Mouse (Mus musculus): ENCODE data around the gene Cdk1.

The Cdk1 gene

DNA sequence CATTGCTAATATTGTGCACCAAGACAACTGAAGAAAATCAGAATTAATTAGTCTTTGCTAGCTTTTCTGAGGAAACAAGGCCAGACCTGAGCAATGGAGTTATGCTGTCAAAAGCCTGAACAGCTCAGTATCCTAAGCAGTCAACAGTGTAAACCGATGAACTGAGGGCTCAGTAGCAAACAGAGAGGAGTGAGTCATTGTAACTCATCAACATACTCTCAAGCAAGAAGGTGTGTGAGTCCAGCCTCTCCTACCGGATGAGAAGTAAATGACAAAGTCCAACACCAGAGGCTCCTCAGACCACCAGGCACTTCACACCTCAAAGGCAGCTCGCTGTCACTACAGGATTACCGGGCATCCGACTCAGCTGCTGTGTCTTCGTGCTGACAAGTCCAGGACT is 12.7 kb downstream of the Cdk1 start:
- Histone ChIP-seq H3K27me3 (ENCODE audit: insufficient read depth, low read length) (no peaks in the 10 kb centered on the region), H3K4me3 (replicated peaks; ENCODE audit: low read length) (no peak overlapping the region), H3K9me3 (ENCODE audit: low read length) (no peaks in the 10 kb centered on the region), H3K36me3 (ENCODE audit: insufficient read depth, low read length) (peaks cover 100% of the 10 kb centered on the region), H3K4me1 (replicated peaks; ENCODE audit: low read depth, low read length) (peaks cover 93% of the 10 kb centered on the region)
- no peak for TF ChIP-seq NANOG (IDR thresholded peaks at IDR 0.05; ENCODE audit: borderline replicate concordance, low read length)
- TF ChIP-seq POU5F1 (IDR thresholded peaks at IDR 0.05; ENCODE audit: borderline replicate concordance, low read length), result no peak
- no peak for TF ChIP-seq CTCF (conservative IDR thresholded peaks at IDR 0.05; ENCODE audit: low read length)

- peaks cover 95% of the 10 kb centered on the region for H3K36me3 ChIP-seq (ENCODE audit: insufficient read depth, low read length)
- peaks cover 78% of the 10 kb centered on the region for H3K4me1 ChIP-seq (replicated peaks; ENCODE audit: low read depth, low read length)
- H3K9me3 ChIP-seq (ENCODE audit: low read length), result no peaks in the 10 kb centered on the region
- H3K4me3 ChIP-seq (replicated peaks; ENCODE audit: low read length), result no peak overlapping the region
- H3K27me3 ChIP-seq (ENCODE audit: insufficient read depth, low read length), result no peaks in the 10 kb centered on the region
- TF ChIP-seq CTCF (conservative IDR thresholded peaks at IDR 0.05; ENCODE audit: low read length) (no peak), NANOG (IDR thresholded peaks at IDR 0.05; ENCODE audit: borderline replicate concordance, low read length) (no peak), POU5F1 (IDR thresholded peaks at IDR 0.05; ENCODE audit: borderline replicate concordance, low read length) (no peak)
Measured at GRCm38 (mm10) chr10:69336219-69336618, 16.5 kb downstream of the Cdk1 start.

DNA sequence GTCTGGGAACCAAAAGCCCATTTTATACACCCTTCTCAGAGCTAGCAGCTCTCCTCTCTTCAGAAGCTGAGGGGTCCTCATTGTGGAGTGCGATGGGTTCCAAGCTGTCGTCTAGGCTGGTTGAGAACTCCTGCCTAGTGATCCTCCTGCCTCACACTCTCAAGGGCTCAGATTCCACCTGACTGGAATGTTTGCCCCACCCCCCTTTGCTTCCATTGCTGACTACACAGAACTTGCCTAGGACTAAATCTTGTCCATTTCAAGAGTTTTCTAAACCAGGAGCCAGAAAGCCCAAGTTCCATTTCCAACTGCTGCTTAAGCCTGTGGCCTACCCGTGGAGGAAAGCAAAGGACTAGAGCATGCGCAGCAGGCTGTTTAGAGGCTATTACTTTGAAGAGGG is 17.1 kb downstream of the Cdk1 start:
- Histone ChIP-seq H3K9me3 (ENCODE audit: low read length) (no peaks in the 10 kb centered on the region), H3K4me1 (replicated peaks; ENCODE audit: low read depth, low read length) (peaks cover 73% of the 10 kb centered on the region), H3K36me3 (ENCODE audit: insufficient read depth, low read length) (peaks cover 93% of the 10 kb centered on the region), H3K27me3 (ENCODE audit: insufficient read depth, low read length) (no peaks in the 10 kb centered on the region), H3K4me3 (replicated peaks; ENCODE audit: low read length) (no peak overlapping the region)
- TF ChIP-seq NANOG (IDR thresholded peaks at IDR 0.05; ENCODE audit: borderline replicate concordance, low read length), result no peak
- TF ChIP-seq POU5F1 (IDR thresholded peaks at IDR 0.05; ENCODE audit: borderline replicate concordance, low read length), result no peak
- TF ChIP-seq CTCF (conservative IDR thresholded peaks at IDR 0.05; ENCODE audit: low read length), result no peak

GRCm38 (mm10) chr10:69335195-69335536 is 17.6 kb downstream of the Cdk1 start:
- no peaks in the 10 kb centered on the region for H3K27me3 ChIP-seq (ENCODE audit: insufficient read depth, low read length)
- TF ChIP-seq NANOG (IDR thresholded peaks at IDR 0.05; ENCODE audit: borderline replicate concordance, low read length) (no peak), CTCF (conservative IDR thresholded peaks at IDR 0.05; ENCODE audit: low read length) (no peak), POU5F1 (IDR thresholded peaks at IDR 0.05; ENCODE audit: borderline replicate concordance, low read length) (no peak)
- peaks cover 89% of the 10 kb centered on the region for H3K36me3 ChIP-seq (ENCODE audit: insufficient read depth, low read length)
- H3K9me3 ChIP-seq (ENCODE audit: low read length), result no peaks in the 10 kb centered on the region
- H3K4me1 ChIP-seq (replicated peaks; ENCODE audit: low read depth, low read length), result peaks cover 69% of the 10 kb centered on the region
- no peak overlapping the region for H3K4me3 ChIP-seq (replicated peaks; ENCODE audit: low read length)

DNA sequence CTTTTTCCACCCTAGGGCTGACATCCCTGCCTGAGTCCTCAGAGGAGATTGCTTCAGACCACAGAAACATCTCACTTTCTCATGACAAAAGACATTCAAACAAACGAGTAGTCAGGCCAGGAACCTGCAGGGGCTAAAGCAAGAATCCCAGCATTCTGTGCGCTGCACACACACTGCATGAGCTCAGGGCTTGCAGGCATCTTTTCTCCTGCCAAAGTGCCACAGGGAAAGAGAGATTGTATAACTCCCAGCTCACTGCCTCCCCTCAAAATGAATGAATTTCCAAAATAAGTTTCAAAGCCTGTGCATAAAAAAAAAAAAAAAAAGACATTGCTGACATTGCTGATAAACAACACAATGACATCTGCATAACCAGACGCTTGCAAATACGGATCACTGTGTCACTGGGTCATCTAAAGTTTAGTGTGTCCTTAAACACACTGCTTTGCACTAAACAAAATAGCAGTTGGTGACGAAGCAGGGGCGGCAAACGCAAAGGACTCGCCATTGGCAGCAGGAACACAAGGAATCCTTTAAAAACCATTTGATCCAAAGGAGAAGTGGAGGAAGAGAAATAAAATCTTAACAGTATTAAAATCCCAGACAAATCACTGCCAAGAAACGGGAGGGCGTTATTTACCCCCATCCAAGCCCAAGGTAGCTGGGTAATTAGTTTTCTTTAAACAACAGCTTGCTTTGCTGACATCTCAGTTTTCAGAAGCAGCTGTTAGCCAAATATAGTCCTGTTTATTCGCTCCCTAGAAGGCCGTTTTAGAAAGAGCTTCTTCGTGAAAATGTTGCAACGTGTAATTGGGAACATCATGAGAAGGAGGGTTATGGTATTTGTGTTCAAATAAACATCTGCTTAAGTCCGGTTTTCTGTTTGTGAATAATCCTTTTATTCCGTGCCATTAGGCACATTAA is 18.2 kb downstream of the Cdk1 start:
- TF ChIP-seq POU5F1 (IDR thresholded peaks at IDR 0.05; ENCODE audit: borderline replicate concordance, low read length), result no peak
- no peak for TF ChIP-seq NANOG (IDR thresholded peaks at IDR 0.05; ENCODE audit: borderline replicate concordance, low read length)
- no peak for TF ChIP-seq CTCF (conservative IDR thresholded peaks at IDR 0.05; ENCODE audit: low read length)
- H3K36me3 ChIP-seq (ENCODE audit: insufficient read depth, low read length), result peaks cover 82% of the 10 kb centered on the region
- no peaks in the 10 kb centered on the region for H3K27me3 ChIP-seq (ENCODE audit: insufficient read depth, low read length)
- peaks cover 69% of the 10 kb centered on the region for H3K4me1 ChIP-seq (replicated peaks; ENCODE audit: low read depth, low read length)
- H3K4me3 ChIP-seq (replicated peaks; ENCODE audit: low read length), result no peak overlapping the region
- no peaks in the 10 kb centered on the region for H3K9me3 ChIP-seq (ENCODE audit: low read length)

- H3K36me3 ChIP-seq (ENCODE audit: insufficient read depth, low read length), result peaks cover 69% of the 10 kb centered on the region
- H3K4me1 ChIP-seq (replicated peaks; ENCODE audit: low read depth, low read length), result peaks cover 69% of the 10 kb centered on the region
- no peak overlapping the region for H3K4me3 ChIP-seq (replicated peaks; ENCODE audit: low read length)
- no peaks in the 10 kb centered on the region for H3K9me3 ChIP-seq (ENCODE audit: low read length)
- TF ChIP-seq POU5F1 (IDR thresholded peaks at IDR 0.05; ENCODE audit: borderline replicate concordance, low read length) (no peak), CTCF (conservative IDR thresholded peaks at IDR 0.05; ENCODE audit: low read length) (no peak), NANOG (IDR thresholded peaks at IDR 0.05; ENCODE audit: borderline replicate concordance, low read length) (no peak)
- no peaks in the 10 kb centered on the region for H3K27me3 ChIP-seq (ENCODE audit: insufficient read depth, low read length)
Measured at GRCm38 (mm10) chr10:69333212-69333611, 19.5 kb downstream of the Cdk1 start.

DNA sequence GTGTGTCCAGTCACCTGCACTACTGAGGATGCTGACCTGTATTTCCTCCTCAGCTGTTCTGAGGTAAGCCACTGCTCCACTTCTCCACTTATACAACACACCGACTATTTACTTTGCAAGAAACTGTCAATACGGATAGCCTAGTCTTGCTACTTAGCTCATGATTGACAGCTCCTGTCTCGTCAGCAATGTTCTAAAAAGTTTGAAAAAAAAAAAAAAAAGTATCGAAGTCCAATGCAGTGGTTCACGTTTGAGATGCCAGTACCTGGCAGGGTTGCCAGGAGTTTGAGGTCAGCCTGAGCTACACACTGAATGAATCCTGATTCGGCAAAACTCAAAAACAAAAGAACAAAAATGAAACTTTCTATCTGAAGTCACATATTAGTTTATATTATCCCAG is 21.5 kb downstream of the Cdk1 start:
- peaks cover 49% of the 10 kb centered on the region for H3K36me3 ChIP-seq (ENCODE audit: insufficient read depth, low read length)
- no peak overlapping the region for H3K4me3 ChIP-seq (replicated peaks; ENCODE audit: low read length)
- H3K27me3 ChIP-seq (ENCODE audit: insufficient read depth, low read length), result no peaks in the 10 kb centered on the region
- TF ChIP-seq CTCF (conservative IDR thresholded peaks at IDR 0.05; ENCODE audit: low read length) (no peak), POU5F1 (IDR thresholded peaks at IDR 0.05; ENCODE audit: borderline replicate concordance, low read length) (no peak), NANOG (IDR thresholded peaks at IDR 0.05; ENCODE audit: borderline replicate concordance, low read length) (no peak)
- peaks cover 70% of the 10 kb centered on the region for H3K4me1 ChIP-seq (replicated peaks; ENCODE audit: low read depth, low read length)
- no peaks in the 10 kb centered on the region for H3K9me3 ChIP-seq (ENCODE audit: low read length)

DNA sequence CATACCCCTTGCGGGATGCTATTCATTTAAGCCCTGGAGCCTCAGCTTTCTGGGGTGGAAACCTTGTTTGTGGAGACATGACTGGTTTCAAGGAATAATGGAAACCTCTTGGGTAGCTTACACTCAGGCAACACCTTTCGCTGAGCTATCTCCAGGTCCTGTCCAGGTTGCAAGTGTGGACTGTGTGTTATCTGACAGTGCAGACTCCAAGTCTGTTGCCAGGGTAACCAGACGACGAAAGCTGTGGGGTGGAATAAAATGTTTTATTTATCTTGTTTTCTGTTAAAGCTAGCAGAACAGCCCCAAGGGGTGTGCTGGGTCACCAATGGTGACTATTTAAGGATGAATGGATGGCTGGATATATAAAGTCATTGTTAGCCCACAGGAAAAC is 24.1 kb downstream of the Cdk1 start:
- H3K36me3 ChIP-seq (ENCODE audit: insufficient read depth, low read length), result peaks cover 24% of the 10 kb centered on the region
- no peaks in the 10 kb centered on the region for H3K27me3 ChIP-seq (ENCODE audit: insufficient read depth, low read length)
- no peaks in the 10 kb centered on the region for H3K9me3 ChIP-seq (ENCODE audit: low read length)
- TF ChIP-seq POU5F1 (IDR thresholded peaks at IDR 0.05; ENCODE audit: borderline replicate concordance, low read length) (no peak), CTCF (conservative IDR thresholded peaks at IDR 0.05; ENCODE audit: low read length) (no peak), NANOG (IDR thresholded peaks at IDR 0.05; ENCODE audit: borderline replicate concordance, low read length) (no peak)
- H3K4me3 ChIP-seq (replicated peaks; ENCODE audit: low read length), result peak overlapping the region; percentile 73; the same call in 1 of the 2 replicates
- H3K4me1 ChIP-seq (replicated peaks; ENCODE audit: low read depth, low read length), result peaks cover 65% of the 10 kb centered on the region
